Mouse (Mus musculus): ENCODE measurements around the gene Aif1.

- TF ChIP-seq CTCF (IDR thresholded peaks at IDR 0.05; ENCODE audit: low read depth, low read length) (no peak), GATA1 (IDR thresholded peaks at IDR 0.05; ENCODE audit: borderline replicate concordance, low read length) (no peak), GATA2 (IDR thresholded peaks at IDR 0.05; ENCODE audit: borderline replicate concordance, low read depth, low read length) (no peak), TAL1 (conservative IDR thresholded peaks at IDR 0.05; ENCODE audit: low read depth, low read length) (no peak)
These were observed 1.5 kb downstream of the Aif1 start for GRCm38 (mm10) chr17:35174201-35174977.

All from G1E (cell line).